Mouse (Mus musculus) cerebellum, adult 18-20 months (tissue): ENCODE data around the gene Sacs.
"Not testable (repeated sequence)": the region's sequence is repeated elsewhere in the genome, so short reads cannot be mapped to it uniquely, and the experiment has no call there.

Experiments
- DNase-seq, 2 experiments: peaks; one replicate each; pipeline ENCODE4 v3.0.0; 2021

The Sacs gene

GRCm38 (mm10) chr14:61137994-61138726 lies at the start of gene Sacs:
Sacs (plus strand) TSS chr14:61138457.
- DNase-seq = peak; percentile 61

GRCm38 (mm10) chr14:61090955-61091354 lies 47.3 kb upstream of the Sacs start:
- no peak for DNase-seq

GRCm38 (mm10) chr14:61092073-61092472 lies 46.2 kb upstream of the Sacs start:
- peak; percentile 3 to 10 for DNase-seq

- DNase-seq = no peak
Observed at GRCm38 (mm10) chr14:61097974-61098625, 40.2 kb upstream of the Sacs start.

GRCm38 (mm10) chr14:61100736-61101135 lies 37.5 kb upstream of the Sacs start:
- no peak for DNase-seq

GRCm38 (mm10) chr14:61106404-61106803 lies 31.9 kb upstream of the Sacs start:
- DNase-seq = no peak

GRCm38 (mm10) chr14:61108625-61109024 lies 29.6 kb upstream of the Sacs start:
- no peak for DNase-seq

- peak; percentile 71 to 80 for DNase-seq
Observed at GRCm38 (mm10) chr14:61112404-61112803, 25.9 kb upstream of the Sacs start.

- no peak for DNase-seq
Observed at GRCm38 (mm10) chr14:61124755-61125154, 13.5 kb upstream of the Sacs start.

- no peak for DNase-seq
Observed at GRCm38 (mm10) chr14:61125201-61125600, 13.1 kb upstream of the Sacs start.

GRCm38 (mm10) chr14:61127365-61127764 lies 10.9 kb upstream of the Sacs start:
- DNase-seq = not testable (repeated sequence)

GRCm38 (mm10) chr14:61128961-61129507 lies 9.2 kb upstream of the Sacs start:
- no peak for DNase-seq

- DNase-seq = no peak
Observed at GRCm38 (mm10) chr14:61132556-61132955, 5.7 kb upstream of the Sacs start.

GRCm38 (mm10) chr14:61134381-61135030 lies 3.8 kb upstream of the Sacs start:
- DNase-seq = no peak

GRCm38 (mm10) chr14:61137410-61137809 lies 847 bp upstream of the Sacs start:
- DNase-seq = no peak

- DNase-seq = no peak
Observed at GRCm38 (mm10) chr14:61138727-61139067, 440 bp downstream of the Sacs start.

GRCm38 (mm10) chr14:61143358-61143757 lies 5.1 kb downstream of the Sacs start:
- no peak for DNase-seq

- peak; percentile 44 to 59 for DNase-seq
Observed at GRCm38 (mm10) chr14:61143869-61144268, 5.6 kb downstream of the Sacs start.

GRCm38 (mm10) chr14:61150416-61150815 lies 12.2 kb downstream of the Sacs start:
- not testable (repeated sequence) for DNase-seq

- DNase-seq = no peak
Observed at GRCm38 (mm10) chr14:61154900-61155585, 16.8 kb downstream of the Sacs start.

- DNase-seq = no peak
Observed at GRCm38 (mm10) chr14:61155687-61156086, 17.4 kb downstream of the Sacs start.

- DNase-seq = not testable (repeated sequence)
Observed at GRCm38 (mm10) chr14:61157426-61157825, 19.2 kb downstream of the Sacs start.

- DNase-seq = no peak
Observed at GRCm38 (mm10) chr14:61160920-61161319, 22.7 kb downstream of the Sacs start.
